Comparison of ENCODE assay signal across 18 mouse cellular contexts in genomic region chr17:51645866-51646265, GRCm38 (mm10).
"Had no signal": no experiment of that assay in that cellular context is flagged by ENCODE, and none has a peak within 500 bp of the region (broad histone marks: within the 10 kb centered on the region; RNA-seq: fewer than 3 reads in every experiment).

No protein-coding gene starts in this region.

- DNase-seq: lung, adult 2 months; lung, postnatal 14 days; lung, postnatal 36 days; right cerebral cortex, postnatal 14 days; thymus, adult 18-20 months; thymus, postnatal 14 days; thymus, postnatal 36 days had no signal

- H3K4me1 ChIP-seq: liver, embryonic 15.5 days; lung, embryonic 15.5 days; megakaryocyte, embryonic 14.5 days; midbrain, embryonic 13.5 days; midbrain, embryonic 15.5 days; neural tube, embryonic 12.5 days; stomach, embryonic 15.5 days had no signal

- H3K4me3 ChIP-seq: liver, embryonic 15.5 days; lung, embryonic 15.5 days; megakaryocyte, embryonic 14.5 days; midbrain, embryonic 13.5 days; midbrain, embryonic 15.5 days; neural tube, embryonic 12.5 days; stomach, embryonic 15.5 days had no signal

- H3K27me3 ChIP-seq: liver, embryonic 15.5 days; lung, embryonic 15.5 days; megakaryocyte, embryonic 14.5 days; midbrain, embryonic 13.5 days; midbrain, embryonic 15.5 days; neural tube, embryonic 12.5 days; stomach, embryonic 15.5 days had no signal

- H3K27ac ChIP-seq: liver, embryonic 15.5 days; lung, embryonic 15.5 days; macrophage; midbrain, embryonic 13.5 days; midbrain, embryonic 15.5 days; neural tube, embryonic 12.5 days; stomach, embryonic 15.5 days; stomach, postnatal 0 days had no signal

- H3K9me3 ChIP-seq: liver, embryonic 15.5 days; lung, embryonic 15.5 days; midbrain, embryonic 13.5 days; midbrain, embryonic 15.5 days; neural tube, embryonic 12.5 days; stomach, embryonic 15.5 days had no signal

- H3K9ac ChIP-seq: liver, embryonic 15.5 days; liver, postnatal 0 days; lung, embryonic 15.5 days; midbrain, embryonic 13.5 days; midbrain, embryonic 15.5 days; neural tube, embryonic 12.5 days; stomach, embryonic 15.5 days had no signal

- H3K4me2 ChIP-seq: liver, embryonic 15.5 days; lung, embryonic 15.5 days; midbrain, embryonic 13.5 days; midbrain, embryonic 15.5 days; neural tube, embryonic 12.5 days; stomach, embryonic 15.5 days had no signal

- H3K36me3 ChIP-seq: liver, embryonic 15.5 days; lung, embryonic 15.5 days; midbrain, embryonic 13.5 days; midbrain, embryonic 15.5 days; neural tube, embryonic 12.5 days; stomach, embryonic 15.5 days had no signal

- ATAC-seq: liver, postnatal 0 days; lung, postnatal 0 days; midbrain, embryonic 13.5 days; midbrain, embryonic 15.5 days had no signal
